Mouse (Mus musculus) ES-E14 (cell line): ENCODE data around the gene Tbc1d10a. TPM values are rescaled to one million over a fixed set of nuclear protein-coding genes. Genes with fewer than 3 reads are reported as not detected.

Source experiments
- DNase-seq: peaks from one replicate; pipeline ENCODE4 v3.0.0-alpha.2; 2013; ENCODE audit warnings: low read depth, low spot score
- H3K27ac ChIP-seq: 2 replicates; pipeline ENCODE4 v1.5.1; 2012; ENCODE audit warnings: low read depth, mild to moderate bottlenecking, low read length, moderate library complexity, mixed read lengths; ENCODE audit not compliant: poor library complexity, insufficient read depth, severe bottlenecking
- H3K36me3 ChIP-seq: 2 replicates; pipeline ENCODE4 v1.6.1; 2012; ENCODE audit warnings: mild to moderate bottlenecking, low read length, moderate library complexity, mixed read lengths; ENCODE audit not compliant: control insufficient read depth, poor library complexity, insufficient read depth, severe bottlenecking
- H3K4me1 ChIP-seq, 2 experiments: fragments of 150-350 bp in 1 of 2; sonication (generic) in 1 of 2; 2 replicates each; pipeline ENCODE4 v1.6.1; 2012; ENCODE audit warnings: low read length in 2 of 2, mild to moderate bottlenecking in 1 of 2, mixed read lengths in 1 of 2; ENCODE audit not compliant: control insufficient read depth in 2 of 2, insufficient read depth in 2 of 2, poor library complexity in 1 of 2
- H3K4me3 ChIP-seq, 2 experiments: fragments of 150-350 bp in 1 of 2; sonication (generic) in 1 of 2; 2 replicates each; pipeline ENCODE4 v1.5.1; 2012; ENCODE audit warnings: low read length in 2 of 2, low read depth in 1 of 2, mild to moderate bottlenecking in 1 of 2, mixed read lengths in 1 of 2; ENCODE audit not compliant: insufficient read depth in 1 of 2, poor library complexity in 1 of 2, severe bottlenecking in 1 of 2
- H3K9ac ChIP-seq: 2 replicates; pipeline ENCODE4 v1.6.1; 2012; ENCODE audit warnings: low read depth, mild to moderate bottlenecking, low read length, mixed read lengths; ENCODE audit not compliant: poor library complexity, insufficient read depth, severe bottlenecking
- H3K9me3 ChIP-seq: fragments of 150-350 bp; sonication (generic); 2 replicates; pipeline ENCODE4 v1.6.1; 2012; ENCODE audit warnings: low read depth, mild to moderate bottlenecking, low read length; ENCODE audit not compliant: control insufficient read depth, insufficient read depth
- CHD2 ChIP-seq: IDR thresholded peaks from 2 replicates; pipeline ENCODE4 v1.6.1; 2014; ENCODE audit warnings: mild to moderate bottlenecking, low read depth, low read length, inconsistent platforms
- HCFC1 ChIP-seq: IDR thresholded peaks from 2 replicates; pipeline ENCODE4 v1.6.1; 2012; ENCODE audit warnings: low read length, inconsistent platforms, borderline replicate concordance; ENCODE audit not compliant: insufficient read depth
- MAFK ChIP-seq: IDR thresholded peaks from 2 replicates; pipeline ENCODE4 v1.6.1; 2014; ENCODE audit warnings: mild to moderate bottlenecking, low read depth, low read length, inconsistent platforms; ENCODE audit not compliant: insufficient read depth
- ZC3H11A ChIP-seq: IDR thresholded peaks from 2 replicates; pipeline ENCODE4 v1.6.1; 2012; ENCODE audit warnings: low read depth, mild to moderate bottlenecking, inconsistent platforms, low read length, borderline replicate concordance
- ZNF384 ChIP-seq: IDR thresholded peaks from 2 replicates; pipeline ENCODE4 v1.6.1; 2012; ENCODE audit warnings: low read depth, low read length, inconsistent platforms
- in situ Hi-C, 2 experiments: fragments of 600-800 bp; cut with MboI; formaldehyde crosslinking; loops; one replicate each; pipeline ENCODE4 v1.15.1; 2025; ENCODE audit warnings: low sequenced_read_pairs in 2 of 2, inconsistent platforms in 1 of 2; ENCODE audit not compliant: unreplicated experiment in 2 of 2
- total RNA-seq: library from RNA; depleted of rRNA; stranded (reverse); fragments of 300-350 nt; gene quantifications from 2 replicates; pipeline ENCODE4 v1.2.3, GENCODE M21; 2012

Tbc1d10a gene
- total RNA-seq, 1 experiment, result 40.9 TPM

DNA sequence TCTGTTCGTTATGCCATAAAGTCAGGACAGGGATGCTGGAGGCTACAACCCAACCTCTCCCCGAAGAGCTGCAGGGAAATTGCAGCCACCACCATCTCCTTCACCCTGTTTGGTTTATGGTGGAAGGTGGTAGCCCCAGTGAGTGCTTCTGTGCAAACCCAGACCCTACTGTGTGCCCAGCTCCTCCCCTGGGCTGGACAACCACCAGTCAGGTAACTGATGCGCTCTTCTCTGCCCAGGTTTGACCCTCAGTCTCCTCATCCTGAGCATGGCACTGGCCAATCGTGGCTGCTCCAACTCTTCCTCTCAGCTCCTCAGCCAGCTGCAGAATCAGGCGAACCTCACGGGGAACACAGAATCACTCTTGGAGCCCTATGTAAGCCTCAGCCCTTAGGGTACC, 51.6 kb downstream of the Tbc1d10a start:
- Histone ChIP-seq H3K4me1 (peaks cover 0 to 27% of the 10 kb centered on the region in 2 experiments; a peak in 2 of 4 replicates), H3K27ac (no peak overlapping the region), H3K9me3 (no peaks in the 10 kb centered on the region), H3K4me3 (no peak overlapping the region), H3K9ac (no peak overlapping the region), H3K36me3 (no peaks in the 10 kb centered on the region)
- TF ChIP-seq ZC3H11A (no peak), CHD2 (no peak), HCFC1 (no peak), ZNF384 (no peak), MAFK (no peak)
- in situ Hi-C loops, result no loop called here
- DNase-seq, result no peak

- Histone ChIP-seq H3K27ac (no peak overlapping the region), H3K4me1 (peaks cover 0 to 27% of the 10 kb centered on the region in 2 experiments; a peak in 2 of 4 replicates), H3K4me3 (peak overlapping the region; percentile 20 to 40), H3K36me3 (no peaks in the 10 kb centered on the region), H3K9ac (no peak overlapping the region; the same call in 1 of the 2 replicates), H3K9me3 (no peaks in the 10 kb centered on the region)
- no peak for DNase-seq
- TF ChIP-seq ZC3H11A (no peak), HCFC1 (no peak), MAFK (no peak), ZNF384 (no peak), CHD2 (no peak)
- in situ Hi-C loops, result no loop called here
Measured at GRCm38 (mm10) chr11:4239691-4240090, 53.1 kb downstream of the Tbc1d10a start.

DNA sequence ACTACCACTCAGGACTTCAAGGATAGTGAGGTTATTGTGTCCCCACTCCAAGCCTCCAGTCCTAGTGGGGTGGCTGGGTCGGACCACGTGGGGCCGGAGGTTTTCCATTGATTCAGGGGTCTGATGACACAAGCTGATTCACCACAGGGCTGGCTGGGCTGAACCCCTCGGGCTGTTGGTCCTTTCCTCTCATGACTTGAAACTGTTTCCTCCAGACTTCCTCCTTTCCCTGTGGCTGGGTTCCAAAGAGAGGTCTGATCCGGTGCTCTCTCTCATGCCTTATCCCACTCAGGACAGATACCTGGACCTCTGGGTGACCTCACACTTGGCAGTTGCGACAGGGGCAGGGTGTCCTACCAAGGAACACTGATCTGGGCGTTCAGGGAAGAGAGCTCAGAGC, 53.6 kb downstream of the Tbc1d10a start:
- in situ Hi-C loops, result no loop called here
- H3K27ac ChIP-seq, result no peak overlapping the region
- H3K4me1 ChIP-seq, result peaks cover 0 to 27% of the 10 kb centered on the region in 2 experiments; a peak in 2 of 4 replicates
- no peaks in the 10 kb centered on the region for H3K9me3 ChIP-seq
- DNase-seq, result no peak
- peak overlapping the region in 1 of 2 experiments; percentile 40; a peak in 2 of 4 replicates for H3K4me3 ChIP-seq
- no peak overlapping the region; the same call in 1 of the 2 replicates for H3K9ac ChIP-seq
- TF ChIP-seq HCFC1 (no peak), MAFK (no peak), ZNF384 (no peak), CHD2 (no peak), ZC3H11A (no peak)
- no peaks in the 10 kb centered on the region for H3K36me3 ChIP-seq

- no peak for DNase-seq
- in situ Hi-C loops, result no loop called here
- Histone ChIP-seq H3K4me3 (no peak overlapping the region), H3K9me3 (no peaks in the 10 kb centered on the region), H3K4me1 (peaks cover 3 to 23% of the 10 kb centered on the region in 2 experiments; a peak in 3 of 4 replicates), H3K36me3 (no peaks in the 10 kb centered on the region), H3K27ac (no peak overlapping the region), H3K9ac (no peak overlapping the region)
- TF ChIP-seq ZC3H11A (no peak), MAFK (no peak), CHD2 (no peak), HCFC1 (no peak), ZNF384 (no peak)
Measured at GRCm38 (mm10) chr11:4241180-4241579, 54.6 kb downstream of the Tbc1d10a start.
